Mouse (Mus musculus): ENCODE measurements around the gene Agap1. TPM values are rescaled to one million over a fixed set of nuclear protein-coding genes. Genes with fewer than 3 reads are reported as not detected.

The Agap1 gene
- polyA plus RNA-seq, 1 experiment = 4.3 TPM

- H3K4me1 ChIP-seq (replicated peaks; ENCODE audit: control insufficient read depth, insufficient read depth, low read length) = no peaks in the 10 kb centered on the region
- no peak for DNase-seq
- no peak overlapping the region for H3K4me3 ChIP-seq (ENCODE audit: control insufficient read depth, insufficient read depth, low read length)
- H3K36me3 ChIP-seq (ENCODE audit: control insufficient read depth, insufficient read depth, low read length) = no peaks in the 10 kb centered on the region
- no peak for TF ChIP-seq CTCF (IDR thresholded peaks at IDR 0.05; ENCODE audit: borderline replicate concordance, control insufficient read depth, extremely low read depth, insufficient read depth, low read length, poor library complexity)
- no peak for TF ChIP-seq POLR2A (IDR thresholded peaks at IDR 0.05; ENCODE audit: control insufficient read depth, extremely low read depth, insufficient read depth, low read length, poor library complexity)
- H3K27ac ChIP-seq (ENCODE audit: control insufficient read depth, insufficient read depth, low read length) = no peak overlapping the region
- no peaks in the 10 kb centered on the region for H3K27me3 ChIP-seq (ENCODE audit: control insufficient read depth, insufficient read depth, low read length)
Observed at GRCm38 (mm10) chr1:89749666-89750065, 295.1 kb downstream of the Agap1 start.

GRCm38 (mm10) chr1:89750495-89750894 lies 295.9 kb downstream of the Agap1 start:
- 47% methylated on average over 9 of the region's 9 CpGs for WGBS
- no peak overlapping the region for H3K4me3 ChIP-seq (ENCODE audit: control insufficient read depth, insufficient read depth, low read length)
- no peaks in the 10 kb centered on the region for H3K4me1 ChIP-seq (replicated peaks; ENCODE audit: control insufficient read depth, insufficient read depth, low read length)
- no peak for DNase-seq
- H3K27ac ChIP-seq (ENCODE audit: control insufficient read depth, insufficient read depth, low read length) = no peak overlapping the region
- no peak for TF ChIP-seq POLR2A (IDR thresholded peaks at IDR 0.05; ENCODE audit: control insufficient read depth, extremely low read depth, insufficient read depth, low read length, poor library complexity)
- TF ChIP-seq CTCF (IDR thresholded peaks at IDR 0.05; ENCODE audit: borderline replicate concordance, control insufficient read depth, extremely low read depth, insufficient read depth, low read length, poor library complexity) = no peak
- H3K27me3 ChIP-seq (ENCODE audit: control insufficient read depth, insufficient read depth, low read length) = no peaks in the 10 kb centered on the region
- no peaks in the 10 kb centered on the region for H3K36me3 ChIP-seq (ENCODE audit: control insufficient read depth, insufficient read depth, low read length)

- Histone ChIP-seq H3K36me3 (ENCODE audit: control insufficient read depth, insufficient read depth, low read length) (no peaks in the 10 kb centered on the region), H3K4me3 (ENCODE audit: control insufficient read depth, insufficient read depth, low read length) (no peak overlapping the region), H3K27me3 (ENCODE audit: control insufficient read depth, insufficient read depth, low read length) (no peaks in the 10 kb centered on the region), H3K27ac (ENCODE audit: control insufficient read depth, insufficient read depth, low read length) (no peak overlapping the region), H3K4me1 (replicated peaks; ENCODE audit: control insufficient read depth, insufficient read depth, low read length) (no peaks in the 10 kb centered on the region)
- DNase-seq = no peak
- WGBS = 90% methylated on average over 21 of the region's 21 CpGs
- TF ChIP-seq POLR2A (IDR thresholded peaks at IDR 0.05; ENCODE audit: control insufficient read depth, extremely low read depth, insufficient read depth, low read length, poor library complexity) (no peak), CTCF (IDR thresholded peaks at IDR 0.05; ENCODE audit: borderline replicate concordance, control insufficient read depth, extremely low read depth, insufficient read depth, low read length, poor library complexity) (no peak)
Observed at GRCm38 (mm10) chr1:89750921-89751320, 296.3 kb downstream of the Agap1 start.

- no peak for DNase-seq
- H3K27me3 ChIP-seq (ENCODE audit: control insufficient read depth, insufficient read depth, low read length) = no peaks in the 10 kb centered on the region
- no peak overlapping the region for H3K4me3 ChIP-seq (ENCODE audit: control insufficient read depth, insufficient read depth, low read length)
- TF ChIP-seq POLR2A (IDR thresholded peaks at IDR 0.05; ENCODE audit: control insufficient read depth, extremely low read depth, insufficient read depth, low read length, poor library complexity) = no peak
- TF ChIP-seq CTCF (IDR thresholded peaks at IDR 0.05; ENCODE audit: borderline replicate concordance, control insufficient read depth, extremely low read depth, insufficient read depth, low read length, poor library complexity) = no peak
- WGBS = 95% methylated on average over 11 of the region's 11 CpGs
- H3K4me1 ChIP-seq (replicated peaks; ENCODE audit: control insufficient read depth, insufficient read depth, low read length) = no peaks in the 10 kb centered on the region
- H3K27ac ChIP-seq (ENCODE audit: control insufficient read depth, insufficient read depth, low read length) = no peak overlapping the region
- H3K36me3 ChIP-seq (ENCODE audit: control insufficient read depth, insufficient read depth, low read length) = no peaks in the 10 kb centered on the region
Observed at GRCm38 (mm10) chr1:89751344-89751743, 296.7 kb downstream of the Agap1 start.

GRCm38 (mm10) chr1:89752659-89753058 lies 298.1 kb downstream of the Agap1 start:
- TF ChIP-seq POLR2A (IDR thresholded peaks at IDR 0.05; ENCODE audit: control insufficient read depth, extremely low read depth, insufficient read depth, low read length, poor library complexity) (no peak), CTCF (IDR thresholded peaks at IDR 0.05; ENCODE audit: borderline replicate concordance, control insufficient read depth, extremely low read depth, insufficient read depth, low read length, poor library complexity) (no peak)
- 97% methylated on average over 3 of the region's 3 CpGs for WGBS
- peak; percentile 18 for DNase-seq
- H3K4me1 ChIP-seq (replicated peaks; ENCODE audit: control insufficient read depth, insufficient read depth, low read length) = no peaks in the 10 kb centered on the region
- H3K4me3 ChIP-seq (ENCODE audit: control insufficient read depth, insufficient read depth, low read length) = no peak overlapping the region
- H3K36me3 ChIP-seq (ENCODE audit: control insufficient read depth, insufficient read depth, low read length) = no peaks in the 10 kb centered on the region
- no peak overlapping the region for H3K27ac ChIP-seq (ENCODE audit: control insufficient read depth, insufficient read depth, low read length)
- no peaks in the 10 kb centered on the region for H3K27me3 ChIP-seq (ENCODE audit: control insufficient read depth, insufficient read depth, low read length)

GRCm38 (mm10) chr1:89755358-89755757 lies 300.8 kb downstream of the Agap1 start:
- WGBS = 90% methylated on average over 12 of the region's 12 CpGs
- Histone ChIP-seq H3K27ac (ENCODE audit: control insufficient read depth, insufficient read depth, low read length) (no peak overlapping the region), H3K27me3 (ENCODE audit: control insufficient read depth, insufficient read depth, low read length) (no peaks in the 10 kb centered on the region), H3K4me3 (ENCODE audit: control insufficient read depth, insufficient read depth, low read length) (no peak overlapping the region), H3K36me3 (ENCODE audit: control insufficient read depth, insufficient read depth, low read length) (no peaks in the 10 kb centered on the region), H3K4me1 (replicated peaks; ENCODE audit: control insufficient read depth, insufficient read depth, low read length) (no peaks in the 10 kb centered on the region)
- DNase-seq = no peak
- TF ChIP-seq CTCF (IDR thresholded peaks at IDR 0.05; ENCODE audit: borderline replicate concordance, control insufficient read depth, extremely low read depth, insufficient read depth, low read length, poor library complexity) (no peak), POLR2A (IDR thresholded peaks at IDR 0.05; ENCODE audit: control insufficient read depth, extremely low read depth, insufficient read depth, low read length, poor library complexity) (no peak)

GRCm38 (mm10) chr1:89756387-89756786 lies 301.8 kb downstream of the Agap1 start:
- TF ChIP-seq POLR2A (IDR thresholded peaks at IDR 0.05; ENCODE audit: control insufficient read depth, extremely low read depth, insufficient read depth, low read length, poor library complexity) (no peak), CTCF (IDR thresholded peaks at IDR 0.05; ENCODE audit: borderline replicate concordance, control insufficient read depth, extremely low read depth, insufficient read depth, low read length, poor library complexity) (no peak)
- no peak for DNase-seq
- WGBS = 93% methylated on average over 8 of the region's 8 CpGs

More at GRCm38 (mm10) chr1:89756387-89756786, 301.8 kb downstream of the Agap1 start:
- no peak overlapping the region for H3K27ac ChIP-seq (ENCODE audit: control insufficient read depth, insufficient read depth, low read length)
- H3K27me3 ChIP-seq (ENCODE audit: control insufficient read depth, insufficient read depth, low read length) = no peaks in the 10 kb centered on the region
- H3K4me3 ChIP-seq (ENCODE audit: control insufficient read depth, insufficient read depth, low read length) = no peak overlapping the region
- no peaks in the 10 kb centered on the region for H3K4me1 ChIP-seq (replicated peaks; ENCODE audit: control insufficient read depth, insufficient read depth, low read length)
- no peaks in the 10 kb centered on the region for H3K36me3 ChIP-seq (ENCODE audit: control insufficient read depth, insufficient read depth, low read length)

Measured in thymus, adult 2 months (tissue).